Mouse (Mus musculus): ENCODE data around the gene Rtn4rl1.
A peak's percentile ranks its signal among the peaks of the same experiment; 100 is the strongest.

GRCm38 (mm10) chr11:75190371-75190724 lies 3.2 kb upstream of the Rtn4rl1 start:
- peak; percentile 24; the same call in 1 of the 2 replicates for TF ChIP-seq CTCF (IDR thresholded peaks at IDR 0.05; ENCODE audit: low read depth, low read length)
- TF ChIP-seq POLR2A (IDR thresholded peaks at IDR 0.05; ENCODE audit: extremely low read depth, insufficient read depth, low read length) = peak; percentile 66; the same call in 1 of the 2 replicates

Measured in liver, adult 2 months (tissue).